In the genomic region with DNA sequence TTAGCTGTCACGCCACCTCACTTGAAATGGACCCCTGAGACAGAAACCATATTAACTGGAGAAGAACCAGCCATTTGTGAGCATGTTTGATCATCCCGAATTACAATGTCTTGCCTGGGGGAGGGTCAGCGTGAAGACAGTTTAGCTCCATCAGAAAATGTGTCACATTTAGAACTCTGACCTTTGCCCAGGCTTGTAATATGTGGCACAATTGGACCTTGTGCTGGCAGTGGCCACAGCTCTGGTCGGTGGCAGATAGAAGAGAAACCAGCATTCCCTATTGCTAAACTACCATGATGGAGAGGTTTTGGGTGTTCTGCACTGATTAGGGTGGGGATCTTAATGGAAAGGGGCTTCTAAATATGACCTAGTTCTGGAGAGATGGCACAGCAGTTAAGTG, we compare ENCODE assay signal across 22 mouse cellular contexts. TPM values are rescaled to one million over a fixed set of nuclear protein-coding genes. Genes with fewer than 3 reads are reported as not detected.
DNase-seq lines count a peak whose midpoint lies in the region; ATAC-seq and TF ChIP-seq lines count a peak whose summit lies in the region.
"Had no signal": no experiment of that assay in that cellular context is flagged by ENCODE, and none has a peak within 500 bp of the region (broad histone marks: within the 10 kb centered on the region; RNA-seq: fewer than 3 reads in every experiment).

No protein-coding gene starts in this region.

- H3K4me1 ChIP-seq in kidney, adult 2 months (ENCODE audit: control insufficient read depth, insufficient read depth, low read length), result peaks cover 11% of the 10 kb centered on the region; the same call in 1 of the 2 replicates
- no peaks in the 10 kb centered on the region for H3K4me1 ChIP-seq in kidney, embryonic 16.5 days (ENCODE audit: insufficient read depth, low read length)
- peaks cover 3% of the 10 kb centered on the region; the same call in 1 of the 2 replicates for H3K4me1 ChIP-seq in liver, adult 2 months (ENCODE audit: control insufficient read depth, insufficient read depth, low read length)
- no peaks in the 10 kb centered on the region for H3K4me1 ChIP-seq in liver, embryonic 11.5 days (replicated peaks; ENCODE audit: control insufficient read depth, insufficient read depth, low read length)
- H3K4me1 ChIP-seq in brown adipose tissue, adult 24 weeks (ENCODE audit: control insufficient read depth, insufficient read depth, insufficient read length, low read length), result no peaks in the 10 kb centered on the region
- no peaks in the 10 kb centered on the region for H3K4me1 ChIP-seq in heart, adult 2 months (ENCODE audit: control insufficient read depth, insufficient read depth, low read length)
- no peaks in the 10 kb centered on the region for H3K4me1 ChIP-seq in limb, embryonic 10.5 days
- H3K4me1 ChIP-seq: embryonic facial prominence, embryonic 15.5 days had no signal

- no peak overlapping the region for H3K9ac ChIP-seq in kidney, embryonic 16.5 days (replicated peaks; ENCODE audit: low read length)
- no peak overlapping the region for H3K9ac ChIP-seq in liver, adult 2 months (ENCODE audit: low read depth, low read length)
- no peak overlapping the region for H3K9ac ChIP-seq in liver, embryonic 11.5 days (ENCODE audit: low read depth, low read length)
- no peak overlapping the region for H3K9ac ChIP-seq in heart, adult 2 months (ENCODE audit: low read depth, low read length)
- H3K9ac ChIP-seq: embryonic facial prominence, embryonic 15.5 days; heart, embryonic 13.5 days; hindbrain, embryonic 15.5 days had no signal

- no peak for TF ChIP-seq EP300 in heart, adult 2 months (IDR thresholded peaks at IDR 0.05; ENCODE audit: insufficient read depth, low read depth, low read length)

- no peaks in the 10 kb centered on the region for H3K9me3 ChIP-seq in kidney, embryonic 16.5 days (ENCODE audit: low read length)
- H3K9me3 ChIP-seq in liver, embryonic 11.5 days (ENCODE audit: control insufficient read depth, low read length), result no peaks in the 10 kb centered on the region
- H3K9me3 ChIP-seq in limb, embryonic 10.5 days (replicated peaks), result no peaks in the 10 kb centered on the region
- H3K9me3 ChIP-seq: embryonic facial prominence, embryonic 15.5 days; forebrain, embryonic 10.5 days; heart, embryonic 13.5 days; hindbrain, embryonic 15.5 days had no signal

- no peaks in the 10 kb centered on the region for H3K27me3 ChIP-seq in kidney, adult 2 months (replicated peaks; ENCODE audit: control insufficient read depth, insufficient read depth, low read length)
- no peaks in the 10 kb centered on the region for H3K27me3 ChIP-seq in kidney, embryonic 16.5 days (ENCODE audit: insufficient read depth, low read length)
- H3K27me3 ChIP-seq in liver, adult 2 months (ENCODE audit: control insufficient read depth, insufficient read depth, low read length), result no peaks in the 10 kb centered on the region
- H3K27me3 ChIP-seq in liver, embryonic 11.5 days (replicated peaks; ENCODE audit: control insufficient read depth, insufficient read depth, low read length), result no peaks in the 10 kb centered on the region
- no peaks in the 10 kb centered on the region for H3K27me3 ChIP-seq in heart, adult 2 months (ENCODE audit: control insufficient read depth, insufficient read depth, low read length)
- H3K27me3 ChIP-seq in limb, embryonic 10.5 days (ENCODE audit: low read depth, poor library complexity, severe bottlenecking), result no peaks in the 10 kb centered on the region
- H3K27me3 ChIP-seq: embryonic facial prominence, embryonic 15.5 days; heart, embryonic 13.5 days; hindbrain, embryonic 15.5 days had no signal

- TF ChIP-seq CTCF in kidney, adult 2 months (conservative IDR thresholded peaks at IDR 0.05; ENCODE audit: insufficient read depth, insufficient read length, low read depth, low read length), result no peak
- no peak for TF ChIP-seq CTCF in liver, adult 2 months (IDR thresholded peaks at IDR 0.05; ENCODE audit: low read depth, low read length)
- TF ChIP-seq CTCF in heart, adult 2 months (IDR thresholded peaks at IDR 0.05), result no peak

- peak; percentile 73 for DNase-seq in kidney, adult 2 months
- peak; percentile 88 for DNase-seq in liver, adult 2 months (ENCODE audit: extremely low read depth, low read depth, low spot score)
- no peak for DNase-seq in liver, embryonic 11.5 days (ENCODE audit: low spot score)
- DNase-seq in heart, adult 2 months, result no peak
- DNase-seq in limb, embryonic 10.5 days (ENCODE audit: low spot score), result no peak
- DNase-seq: adrenal gland, adult 8-10 months; adrenal gland, postnatal 36 days; cerebellum, adult 11-12 months; cerebellum, adult 9-10 months; cerebellum, postnatal 36 days; embryo, embryonic 11 days; gastrocnemius, adult 2 months; gastrocnemius, postnatal 25 days; heart, postnatal 36 days had no signal

- ATAC-seq in kidney, embryonic 16.5 days (ENCODE audit: low FRiP score, low TSS enrichment), result no peak
- ATAC-seq in liver, embryonic 11.5 days (replicated peaks; ENCODE audit: low FRiP score), result no peak
- ATAC-seq: forebrain, embryonic 14.5 days had no signal

- intact Hi-C loops in heart, adult 2 months (cut with DNase I), result no loop called here

- H3K36me3 ChIP-seq in kidney, adult 2 months (ENCODE audit: control insufficient read depth, insufficient read depth, low read length), result no peaks in the 10 kb centered on the region
- H3K36me3 ChIP-seq in kidney, embryonic 16.5 days (ENCODE audit: insufficient read depth, low read length), result no peaks in the 10 kb centered on the region
- H3K36me3 ChIP-seq in liver, adult 2 months (ENCODE audit: control insufficient read depth, insufficient read depth, low read length), result no peaks in the 10 kb centered on the region
- no peaks in the 10 kb centered on the region for H3K36me3 ChIP-seq in liver, embryonic 11.5 days (ENCODE audit: control insufficient read depth, insufficient read depth, low read length)
- H3K36me3 ChIP-seq in heart, adult 2 months (ENCODE audit: control insufficient read depth, insufficient read depth, low read length), result no peaks in the 10 kb centered on the region
- H3K36me3 ChIP-seq in limb, embryonic 10.5 days, result no peaks in the 10 kb centered on the region
- H3K36me3 ChIP-seq: embryonic facial prominence, embryonic 15.5 days; forebrain, embryonic 10.5 days; heart, embryonic 13.5 days; hindbrain, embryonic 15.5 days had no signal

- no peaks in the 10 kb centered on the region for H3K79me2 ChIP-seq in liver, adult 2 months (ENCODE audit: control insufficient read depth, insufficient read depth, low read length)
- no peaks in the 10 kb centered on the region for H3K79me2 ChIP-seq in heart, adult 2 months (replicated peaks; ENCODE audit: control insufficient read depth, insufficient read depth, low read length)

- peak overlapping the region; percentile 95 for H3K27ac ChIP-seq in kidney, adult 2 months (ENCODE audit: insufficient read depth, low read depth, low read length)
- no peak overlapping the region for H3K27ac ChIP-seq in kidney, embryonic 16.5 days (ENCODE audit: low read length)
- no peak overlapping the region for H3K27ac ChIP-seq in liver, adult 2 months (replicated peaks; ENCODE audit: insufficient read depth, low read depth, low read length)
- H3K27ac ChIP-seq in liver, embryonic 11.5 days (ENCODE audit: low read depth, low read length), result no peak overlapping the region
- H3K27ac ChIP-seq in brown adipose tissue, adult 24 weeks (replicated peaks; ENCODE audit: low read depth, low read length), result peak overlapping the region; percentile 29; the same call in 1 of the 2 replicates
- no peak overlapping the region for H3K27ac ChIP-seq in heart, adult 2 months
- no peak overlapping the region for H3K27ac ChIP-seq in limb, embryonic 10.5 days
- H3K27ac ChIP-seq: embryonic facial prominence, embryonic 15.5 days; forebrain, embryonic 10.5 days; gastrocnemius, adult 2 months; heart, embryonic 13.5 days; hindbrain, embryonic 15.5 days had no signal

- no peak for TF ChIP-seq POLR2A in kidney, adult 2 months (IDR thresholded peaks at IDR 0.05; ENCODE audit: low read depth, low read length)
- no peak for TF ChIP-seq POLR2A in liver, adult 2 months (IDR thresholded peaks at IDR 0.05; ENCODE audit: extremely low read depth, insufficient read depth, low read length)
- TF ChIP-seq POLR2A in heart, adult 2 months (IDR thresholded peaks at IDR 0.05; ENCODE audit: insufficient read depth, low read depth, low read length), result no peak

- H3K4me3 ChIP-seq in kidney, adult 2 months (ENCODE audit: insufficient read depth, low read depth, low read length), result no peak overlapping the region
- H3K4me3 ChIP-seq in kidney, embryonic 16.5 days (ENCODE audit: low read length), result no peak overlapping the region
- no peak overlapping the region for H3K4me3 ChIP-seq in liver, adult 2 months (ENCODE audit: insufficient read depth, low read depth, low read length)
- H3K4me3 ChIP-seq in liver, embryonic 11.5 days (ENCODE audit: low read depth, low read length), result no peak overlapping the region
- no peak overlapping the region for H3K4me3 ChIP-seq in brown adipose tissue, adult 24 weeks (ENCODE audit: insufficient read depth, low read depth, low read length)
- no peak overlapping the region for H3K4me3 ChIP-seq in heart, adult 2 months
- no peak overlapping the region for H3K4me3 ChIP-seq in limb, embryonic 10.5 days
- H3K4me3 ChIP-seq: embryonic facial prominence, embryonic 15.5 days; erythroblast, embryonic 14.5 days; forebrain, embryonic 10.5 days; gastrocnemius, adult 2 months; heart, embryonic 13.5 days; hindbrain, embryonic 15.5 days had no signal

- WGBS in kidney, adult 2 months, result 59% methylated on average over 4 of the region's 4 CpGs
- 74% methylated on average over 4 of the region's 4 CpGs for WGBS in kidney, embryonic 16.5 days
- 37% methylated on average over 4 of the region's 4 CpGs for WGBS in liver, adult 2 months
- 75% methylated on average over 4 of the region's 4 CpGs for WGBS in liver, embryonic 11.5 days
- 81% methylated on average over 4 of the region's 4 CpGs for WGBS in heart, adult 2 months
- 83% methylated on average over 4 of the region's 4 CpGs for WGBS in limb, embryonic 10.5 days

- H3K4me2 ChIP-seq in kidney, embryonic 16.5 days (replicated peaks; ENCODE audit: low read depth, low read length), result no peak overlapping the region
- no peak overlapping the region for H3K4me2 ChIP-seq in liver, embryonic 11.5 days
- H3K4me2 ChIP-seq: embryonic facial prominence, embryonic 15.5 days; heart, embryonic 13.5 days; hindbrain, embryonic 15.5 days had no signal

RNA-seq across cellular contexts. Expression of a gene that starts 38.7 kb away (rescaled TPM):
- 135 and 216 TPM in 2 replicates for polyA plus RNA-seq in kidney, adult 2 months (2012; rRNA removed)
- polyA plus RNA-seq in kidney, embryonic 16.5 days (2015; fragmentation: Nextera tagmentation; extraction: Ambion mirVana), result 131 and 147 TPM in 2 replicates
- total RNA-seq in liver, adult 2 months (2014; rRNA removed), result 140 and 160 TPM in 2 replicates
- polyA plus RNA-seq in liver, adult 2 months (2012; rRNA removed), result 129 and 148 TPM in 2 replicates
- 226 and 227 TPM in 2 replicates for polyA plus RNA-seq in liver, embryonic 11.5 days (2014; fragmentation: Nextera tagmentation; extraction: Ambion mirVana)
- polyA plus RNA-seq in brown adipose tissue, adult 24 weeks (2012; ENCODE audit: insufficient read depth, insufficient read length, missing spikeins), result 300 and 385 TPM in 2 replicates
- total RNA-seq in heart, adult 2 months (2021), result 100 to 1,000 TPM; 129 to 149 TPM
- 107 and 125 TPM in 2 replicates for polyA plus RNA-seq in heart, adult 2 months (2012; rRNA removed)
- 164 and 181 TPM in 2 replicates for polyA plus RNA-seq in limb, embryonic 10.5 days (2016; fragmentation: Nextera tagmentation; extraction: Ambion mirVana)

Comparison
In these comparisons a context has a peak if more than half of its experiments do, and no peak if none do; other contexts are left out.
1. DNase-seq: peak in kidney, adult 2 months (single experiment) and liver, adult 2 months (single experiment); none in liver, embryonic 11.5 days (single experiment), heart, adult 2 months (0 of 2) and limb, embryonic 10.5 days (single experiment).
2. H3K27ac ChIP-seq: peak in kidney, adult 2 months (single experiment) and brown adipose tissue, adult 24 weeks (single experiment); none in kidney, embryonic 16.5 days (single experiment), liver, adult 2 months (single experiment), liver, embryonic 11.5 days (single experiment), heart, adult 2 months (single experiment) and limb, embryonic 10.5 days (single experiment).